Mouse (Mus musculus): Measurements from ENCODE around the gene Dscam.

Gene Dscam

DNA sequence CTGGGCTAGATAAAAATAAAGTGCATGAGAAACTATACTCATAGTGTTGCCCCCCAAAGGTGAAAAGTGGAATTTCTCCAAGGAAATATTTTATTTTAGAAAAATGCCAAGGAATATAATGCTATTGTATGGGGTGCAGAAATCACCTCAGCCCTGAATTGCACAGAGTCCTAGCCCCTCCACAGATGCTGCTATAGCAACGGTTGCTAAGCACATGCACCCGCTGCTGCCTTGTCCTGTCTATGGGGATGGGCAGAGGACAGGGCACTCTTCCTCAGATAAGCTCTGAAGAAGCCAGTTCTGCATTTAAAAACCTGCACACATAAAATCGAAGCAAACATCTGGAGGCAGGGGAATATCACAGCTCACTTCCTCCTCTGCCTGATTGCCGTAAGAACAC, 315.5 kb downstream of the Dscam start:
- no peak for DNase-seq

DNA sequence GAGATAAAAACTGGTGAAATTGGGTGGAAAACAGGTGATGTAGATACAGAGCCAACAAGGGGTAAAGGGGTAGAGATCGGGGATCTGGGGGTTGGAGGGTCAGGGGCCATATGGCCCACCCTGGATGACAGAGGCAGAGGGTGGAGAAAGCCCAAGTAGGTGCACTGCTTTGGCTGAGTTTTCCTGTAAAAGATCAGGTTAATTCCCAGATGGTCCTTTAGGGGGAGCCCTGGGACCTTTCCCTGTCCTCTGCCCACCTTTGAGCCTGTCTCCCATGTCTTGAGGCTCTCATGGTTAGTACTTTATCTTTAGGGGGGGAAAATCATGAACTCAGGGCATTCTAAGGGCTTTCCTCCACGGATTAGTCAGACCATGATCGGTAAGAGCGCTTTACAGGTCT, 318.2 kb downstream of the Dscam start:
- peak; percentile 35 for DNase-seq

- DNase-seq: no peak
These were observed 321.6 kb downstream of the Dscam start for GRCm38 (mm10) chr16:96848916-96849315.

GRCm38 (mm10) chr16:96846585-96846984, 324.0 kb downstream of the Dscam start:
- DNase-seq: no peak

DNA sequence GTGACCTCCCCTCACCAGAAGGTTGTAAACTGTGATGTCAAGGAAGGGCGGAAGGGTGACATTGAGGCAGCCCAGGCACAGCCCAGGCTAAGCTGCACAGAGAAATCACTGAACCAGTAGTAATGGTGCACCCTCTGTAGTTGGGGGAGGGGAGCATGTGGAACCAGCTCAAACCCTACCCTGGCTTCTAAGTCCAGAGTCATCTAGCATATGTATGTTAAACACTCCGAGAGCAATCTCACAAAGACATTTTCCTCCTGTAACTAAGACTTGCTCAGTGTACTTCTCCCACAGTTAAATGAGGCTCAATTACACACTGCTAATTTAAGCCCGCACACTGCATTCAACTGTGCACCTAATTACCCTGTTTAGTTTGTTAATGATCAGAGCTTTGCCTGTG, 324.4 kb downstream of the Dscam start:
- no peak for DNase-seq

- no peak for DNase-seq
These were observed 325.0 kb downstream of the Dscam start for GRCm38 (mm10) chr16:96845475-96846098.

DNA sequence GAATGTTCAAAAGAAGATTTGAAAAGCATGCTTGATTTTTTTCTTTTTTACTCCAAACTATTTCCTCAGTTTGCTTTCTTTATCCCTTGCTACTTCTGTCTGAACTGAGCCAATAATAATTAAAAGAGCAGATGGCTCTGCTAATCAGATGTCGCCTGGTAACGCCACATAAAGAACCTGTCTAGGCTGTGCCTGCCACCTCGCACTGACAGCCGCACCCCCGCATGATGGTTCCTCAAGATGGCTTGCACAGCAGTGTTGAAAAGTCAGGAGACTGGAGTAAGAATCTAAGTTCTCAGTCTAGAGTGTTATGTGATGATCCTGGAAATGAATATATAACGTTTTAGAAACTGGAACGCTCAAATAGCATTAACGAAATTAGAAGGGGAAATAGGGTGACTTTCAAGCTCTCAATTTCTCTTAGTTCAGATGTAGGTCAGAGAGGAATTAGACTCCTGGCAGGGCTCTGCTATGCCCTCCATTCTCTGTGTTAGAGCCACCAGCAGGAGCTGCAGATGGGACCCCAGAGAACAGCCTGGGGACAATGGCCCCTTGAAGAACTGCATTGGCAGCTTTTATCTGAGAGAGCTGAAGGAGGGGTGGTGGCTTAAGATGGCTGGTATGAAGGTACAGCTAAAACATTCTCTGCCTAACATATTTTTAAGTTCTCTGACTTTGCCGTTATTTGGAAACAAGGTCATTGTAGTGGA, 326.7 kb downstream of the Dscam start:
- no peak for DNase-seq

GRCm38 (mm10) chr16:96842829-96843360, 327.7 kb downstream of the Dscam start:
- DNase-seq: no peak

GRCm38 (mm10) chr16:96819649-96820048, 350.9 kb downstream of the Dscam start:
- DNase-seq: peak; percentile 47

DNA sequence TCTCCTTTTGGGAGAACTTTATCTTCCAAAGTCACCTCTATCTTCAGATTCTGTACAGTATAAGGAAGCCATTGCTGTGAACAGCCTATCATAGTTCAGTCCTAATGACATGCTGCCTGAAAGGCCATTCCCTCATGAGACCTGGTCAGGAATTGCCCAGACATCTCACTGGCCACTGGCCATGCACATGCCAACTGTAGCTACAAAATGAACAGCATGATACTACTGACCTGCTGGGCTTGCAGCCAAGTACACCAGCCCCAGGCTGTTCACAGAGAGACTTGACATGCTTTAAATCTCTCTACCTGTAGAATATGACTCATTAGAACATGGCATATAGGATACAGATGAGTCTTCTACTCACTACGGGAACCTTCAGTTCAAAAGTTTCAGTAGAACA, 364.3 kb downstream of the Dscam start:
- DNase-seq: no peak

GRCm38 (mm10) chr16:96802636-96803035, 367.9 kb downstream of the Dscam start:
- no peak for DNase-seq

- no peak for DNase-seq
These were observed 368.8 kb downstream of the Dscam start for GRCm38 (mm10) chr16:96801650-96802237.

- DNase-seq: no peak
These were observed 375.1 kb downstream of the Dscam start for GRCm38 (mm10) chr16:96795431-96795830.

GRCm38 (mm10) chr16:96791307-96791706, 379.2 kb downstream of the Dscam start:
- DNase-seq: no peak

DNA sequence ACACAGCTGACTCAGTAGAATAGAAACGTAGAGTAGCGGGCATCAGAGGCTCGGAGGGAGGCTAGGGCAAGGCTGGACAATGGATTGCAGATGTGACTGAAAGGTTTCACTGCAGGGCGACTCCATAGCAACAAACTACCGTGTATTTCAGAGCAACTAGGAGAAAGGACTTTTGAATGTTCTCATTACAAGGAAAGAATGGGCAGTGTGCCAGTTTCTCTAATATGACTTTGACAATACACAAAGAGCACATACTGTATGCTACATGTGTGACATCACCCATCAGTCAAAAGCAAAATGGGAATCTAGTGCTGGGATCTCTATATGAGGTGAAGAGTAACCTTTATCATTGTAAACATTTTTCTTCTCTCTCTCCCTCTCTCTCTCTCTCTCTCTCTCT, 382.3 kb downstream of the Dscam start:
- DNase-seq: no peak

DNA sequence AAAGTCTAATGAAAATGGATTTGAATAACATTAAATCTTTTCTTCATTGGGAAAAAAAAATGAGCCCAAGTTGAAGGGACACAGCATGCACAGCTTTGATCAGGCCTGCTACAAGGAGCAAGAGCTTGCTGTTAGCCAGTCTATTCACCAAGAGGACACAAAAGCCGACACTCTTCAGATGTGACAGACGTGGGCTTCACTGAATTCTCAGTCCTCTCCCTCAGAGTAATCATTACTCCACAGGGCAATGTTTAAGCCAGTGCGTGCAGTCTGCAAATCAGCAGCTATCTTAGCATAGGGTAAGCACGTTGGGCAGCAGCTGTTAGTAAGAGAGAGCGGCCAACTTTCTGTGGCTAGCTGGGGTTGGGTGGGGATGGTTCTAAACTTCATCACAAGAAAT, 391.5 kb downstream of the Dscam start:
- no peak for DNase-seq

GRCm38 (mm10) chr16:96774245-96774644, 396.3 kb downstream of the Dscam start:
- DNase-seq: no peak

DNA sequence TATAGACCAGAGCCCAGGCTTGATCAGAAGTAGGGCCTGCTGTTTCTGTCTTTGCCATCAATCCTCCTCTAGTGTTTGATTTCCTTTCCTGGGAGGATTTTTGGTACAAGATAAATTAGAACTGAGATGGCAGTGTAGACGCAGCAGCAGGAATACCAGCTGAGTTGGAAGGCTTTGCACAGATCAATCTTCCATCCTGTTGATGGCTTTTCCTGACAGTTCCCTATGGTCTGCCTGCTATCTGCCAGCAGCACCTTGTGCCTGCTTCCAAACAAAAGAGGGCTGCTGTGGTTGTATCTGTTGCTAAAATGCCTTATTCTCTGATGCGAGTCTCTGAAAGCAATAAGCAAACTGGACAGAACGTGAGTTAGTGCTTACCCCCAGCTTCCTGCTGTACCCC, 402.6 kb downstream of the Dscam start:
- no peak for DNase-seq

DNA sequence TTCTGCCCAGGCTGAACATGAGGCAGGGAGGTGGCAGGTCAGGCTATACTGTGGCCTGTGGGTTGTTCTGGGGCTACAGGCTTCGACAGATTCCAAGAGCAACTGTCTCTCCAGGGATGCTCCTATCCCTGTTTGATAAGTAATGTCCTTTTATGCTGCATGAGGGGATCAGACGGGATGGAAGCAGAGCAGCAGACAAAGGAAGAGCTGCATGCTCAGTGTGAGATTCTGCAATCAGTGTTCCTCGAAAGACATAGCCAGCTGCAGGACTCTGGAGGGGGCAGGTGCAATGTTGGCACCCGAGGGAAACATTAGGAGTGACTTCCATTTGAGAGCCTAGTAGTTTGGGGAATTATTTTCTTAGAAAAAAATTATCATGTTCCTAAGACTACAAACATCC, 403.0 kb downstream of the Dscam start:
- no peak for DNase-seq

GRCm38 (mm10) chr16:96761225-96761624, 409.3 kb downstream of the Dscam start:
- DNase-seq: no peak

- no peak for DNase-seq
These were observed 411.4 kb downstream of the Dscam start for GRCm38 (mm10) chr16:96759081-96759603.

GRCm38 (mm10) chr16:96758381-96758780, 412.2 kb downstream of the Dscam start:
- DNase-seq: no peak

GRCm38 (mm10) chr16:96757588-96758313, 412.8 kb downstream of the Dscam start:
- DNase-seq: no peak

All from right cerebral cortex, postnatal 25 days (tissue).